Mouse (Mus musculus): ENCODE measurements around the gene Osbpl7. TPM values are rescaled to one million over a fixed set of nuclear protein-coding genes. Genes with fewer than 3 reads are reported as not detected.
A peak's percentile ranks its signal among the peaks of the same experiment; 100 is the strongest.

Osbpl7 gene
- polyA plus RNA-seq, 1 experiment from 2014 or later: 5.0 TPM

- DNase-seq (ENCODE audit: low spot score) (no peak), ATAC-seq (ENCODE audit: low read depth) (no peak)
- peak overlapping the region; percentile 56 for H3K4me2 ChIP-seq (ENCODE audit: low read depth, low read length)
- no peaks in the 10 kb centered on the region for H3K9me3 ChIP-seq (ENCODE audit: control insufficient read depth, low read length)
- no peaks in the 10 kb centered on the region for H3K36me3 ChIP-seq (ENCODE audit: control insufficient read depth, insufficient read depth, low read length)
- 1% methylated on average over 12 of the region's 13 CpGs for WGBS
- H3K4me1 ChIP-seq (ENCODE audit: control insufficient read depth, insufficient read depth, low read length): peaks cover 7% of the 10 kb centered on the region
- no peak overlapping the region for H3K27ac ChIP-seq (replicated peaks; ENCODE audit: low read depth, low read length)
- peaks cover 95% of the 10 kb centered on the region for H3K27me3 ChIP-seq (replicated peaks; ENCODE audit: control insufficient read depth, insufficient read depth, low read length)
- no peak overlapping the region for H3K9ac ChIP-seq (ENCODE audit: low read depth, low read length)
- H3K4me3 ChIP-seq (ENCODE audit: low read depth, low read length): peak overlapping the region; percentile 41
Measured at GRCm38 (mm10) chr11:97019345-97019708, 31.1 kb upstream of the Osbpl7 start.

GRCm38 (mm10) chr11:97021121-97021765 lies 29.2 kb upstream of the Osbpl7 start:
- Histone ChIP-seq H3K36me3 (ENCODE audit: control insufficient read depth, insufficient read depth, low read length) (no peaks in the 10 kb centered on the region), H3K9me3 (ENCODE audit: control insufficient read depth, low read length) (no peaks in the 10 kb centered on the region), H3K9ac (ENCODE audit: low read depth, low read length) (peak overlapping the region; percentile 61), H3K4me3 (ENCODE audit: low read depth, low read length) (peak overlapping the region; percentile 56), H3K27me3 (replicated peaks; ENCODE audit: control insufficient read depth, insufficient read depth, low read length) (peaks cover 85% of the 10 kb centered on the region), H3K4me2 (ENCODE audit: low read depth, low read length) (peak overlapping the region; percentile 88), H3K27ac (replicated peaks; ENCODE audit: low read depth, low read length) (no peak overlapping the region), H3K4me1 (ENCODE audit: control insufficient read depth, insufficient read depth, low read length) (peaks cover 14% of the 10 kb centered on the region)
- WGBS: under 1% methylated on average over 17 of the region's 27 CpGs
- DNase-seq (ENCODE audit: low spot score) (no peak), ATAC-seq (ENCODE audit: low read depth) (no peak; the same call in 1 of the 2 replicates)

- peak; percentile 77 for DNase-seq (ENCODE audit: low spot score)
- peaks cover 14% of the 10 kb centered on the region for H3K4me1 ChIP-seq (ENCODE audit: control insufficient read depth, insufficient read depth, low read length)
Measured at GRCm38 (mm10) chr11:97021873-97022484, 28.4 kb upstream of the Osbpl7 start.

GRCm38 (mm10) chr11:97024977-97025376 lies 25.5 kb upstream of the Osbpl7 start:
- WGBS: 28% methylated on average over 10 of the region's 10 CpGs
- peak overlapping the region; percentile 60; the same call in 1 of the 2 replicates for H3K4me2 ChIP-seq (ENCODE audit: low read depth, low read length)
- H3K36me3 ChIP-seq (ENCODE audit: control insufficient read depth, insufficient read depth, low read length): no peaks in the 10 kb centered on the region
- peaks cover 50% of the 10 kb centered on the region for H3K27me3 ChIP-seq (replicated peaks; ENCODE audit: control insufficient read depth, insufficient read depth, low read length)
- no peaks in the 10 kb centered on the region for H3K9me3 ChIP-seq (ENCODE audit: control insufficient read depth, low read length)
- ATAC-seq (ENCODE audit: low read depth): no peak
- H3K27ac ChIP-seq (replicated peaks; ENCODE audit: low read depth, low read length): no peak overlapping the region
- peaks cover 7% of the 10 kb centered on the region for H3K4me1 ChIP-seq (ENCODE audit: control insufficient read depth, insufficient read depth, low read length)
- no peak for DNase-seq (ENCODE audit: low spot score)
- 0 out of 2 replicates have a peak overlapping the region, but pooled peaks have one; percentile 52 for H3K9ac ChIP-seq (ENCODE audit: low read depth, low read length)
- no peak overlapping the region for H3K4me3 ChIP-seq (ENCODE audit: low read depth, low read length)

More at GRCm38 (mm10) chr11:97021873-97022484, 28.4 kb upstream of the Osbpl7 start:
- Histone ChIP-seq H3K27ac (replicated peaks; ENCODE audit: low read depth, low read length) (no peak overlapping the region), H3K36me3 (ENCODE audit: control insufficient read depth, insufficient read depth, low read length) (no peaks in the 10 kb centered on the region), H3K4me2 (ENCODE audit: low read depth, low read length) (peak overlapping the region; percentile 88), H3K9ac (ENCODE audit: low read depth, low read length) (peak overlapping the region; percentile 61), H3K9me3 (ENCODE audit: control insufficient read depth, low read length) (no peaks in the 10 kb centered on the region), H3K4me3 (ENCODE audit: low read depth, low read length) (peak overlapping the region; percentile 56), H3K27me3 (replicated peaks; ENCODE audit: control insufficient read depth, insufficient read depth, low read length) (peaks cover 78% of the 10 kb centered on the region)
- peak; percentile 64 for ATAC-seq (ENCODE audit: low read depth)
- WGBS: 0% methylated on average over 18 of the region's 50 CpGs

- Histone ChIP-seq H3K9ac (ENCODE audit: low read depth, low read length) (peak overlapping the region; percentile 52), H3K4me3 (ENCODE audit: low read depth, low read length) (peak overlapping the region; percentile 29), H3K36me3 (ENCODE audit: control insufficient read depth, insufficient read depth, low read length) (no peaks in the 10 kb centered on the region), H3K9me3 (ENCODE audit: control insufficient read depth, low read length) (no peaks in the 10 kb centered on the region), H3K27ac (replicated peaks; ENCODE audit: low read depth, low read length) (peak overlapping the region; percentile 57), H3K4me1 (ENCODE audit: control insufficient read depth, insufficient read depth, low read length) (peaks cover 7% of the 10 kb centered on the region), H3K27me3 (replicated peaks; ENCODE audit: control insufficient read depth, insufficient read depth, low read length) (peaks cover 42% of the 10 kb centered on the region), H3K4me2 (ENCODE audit: low read depth, low read length) (peak overlapping the region; percentile 60)
- 3% methylated on average over 15 of the region's 17 CpGs for WGBS
- ATAC-seq (ENCODE audit: low read depth) (peak; percentile 64), DNase-seq (ENCODE audit: low spot score) (peak; percentile 89)
Measured at GRCm38 (mm10) chr11:97025721-97026344, 24.6 kb upstream of the Osbpl7 start.

GRCm38 (mm10) chr11:97029686-97030417 lies 20.6 kb upstream of the Osbpl7 start, which contains the start of gene Scrn2:
Scrn2 (plus strand) TSS chr11:97029938.
- Histone ChIP-seq H3K27me3 (replicated peaks; ENCODE audit: control insufficient read depth, insufficient read depth, low read length) (peaks cover 2% of the 10 kb centered on the region; the same call in 1 of the 2 replicates), H3K9me3 (ENCODE audit: control insufficient read depth, low read length) (no peaks in the 10 kb centered on the region), H3K9ac (ENCODE audit: low read depth, low read length) (peak within 1 kb of the TSS; percentile 83), H3K4me3 (ENCODE audit: low read depth, low read length) (peak within 1 kb of the TSS; percentile 75), H3K4me1 (ENCODE audit: control insufficient read depth, insufficient read depth, low read length) (peaks cover 7% of the 10 kb centered on the region), H3K27ac (replicated peaks; ENCODE audit: low read depth, low read length) (peak within 1 kb of the TSS; percentile 81), H3K36me3 (ENCODE audit: control insufficient read depth, insufficient read depth, low read length) (peaks cover 10% of the 10 kb centered on the region; the same call in 1 of the 2 replicates), H3K4me2 (ENCODE audit: low read depth, low read length) (peak within 1 kb of the TSS; percentile 79)
- WGBS: under 1% methylated on average over 25 of the region's 25 CpGs
- peak; percentile 79 for ATAC-seq (ENCODE audit: low read depth)
- DNase-seq (ENCODE audit: low spot score): peak; percentile 89

- ATAC-seq (ENCODE audit: low read depth) (no peak), DNase-seq (ENCODE audit: low spot score) (no peak)
- Histone ChIP-seq H3K4me1 (ENCODE audit: control insufficient read depth, insufficient read depth, low read length) (peaks cover 7% of the 10 kb centered on the region; the same call in 1 of the 2 replicates), H3K9ac (ENCODE audit: low read depth, low read length) (peak overlapping the region; percentile 83), H3K4me2 (ENCODE audit: low read depth, low read length) (peak overlapping the region; percentile 79), H3K4me3 (ENCODE audit: low read depth, low read length) (peak overlapping the region; percentile 75), H3K27me3 (replicated peaks; ENCODE audit: control insufficient read depth, insufficient read depth, low read length) (no peaks in the 10 kb centered on the region), H3K27ac (replicated peaks; ENCODE audit: low read depth, low read length) (peak overlapping the region; percentile 81), H3K36me3 (ENCODE audit: control insufficient read depth, insufficient read depth, low read length) (peaks cover 10% of the 10 kb centered on the region; the same call in 1 of the 2 replicates), H3K9me3 (ENCODE audit: control insufficient read depth, low read length) (no peaks in the 10 kb centered on the region)
- 17% methylated on average over 15 of the region's 15 CpGs for WGBS
Measured at GRCm38 (mm10) chr11:97030426-97030825, 20.0 kb upstream of the Osbpl7 start.

GRCm38 (mm10) chr11:97031977-97032376 lies 18.5 kb upstream of the Osbpl7 start:
- Histone ChIP-seq H3K9me3 (ENCODE audit: control insufficient read depth, low read length) (no peaks in the 10 kb centered on the region), H3K4me3 (ENCODE audit: low read depth, low read length) (no peak overlapping the region), H3K27ac (replicated peaks; ENCODE audit: low read depth, low read length) (no peak overlapping the region), H3K4me1 (ENCODE audit: control insufficient read depth, insufficient read depth, low read length) (no peaks in the 10 kb centered on the region), H3K36me3 (ENCODE audit: control insufficient read depth, insufficient read depth, low read length) (peaks cover 10% of the 10 kb centered on the region; the same call in 1 of the 2 replicates), H3K4me2 (ENCODE audit: low read depth, low read length) (no peak overlapping the region), H3K9ac (ENCODE audit: low read depth, low read length) (no peak overlapping the region), H3K27me3 (replicated peaks; ENCODE audit: control insufficient read depth, insufficient read depth, low read length) (no peaks in the 10 kb centered on the region)
- WGBS: 78% methylated on average over 12 of the region's 12 CpGs
- no peak for DNase-seq (ENCODE audit: low spot score)
- no peak for ATAC-seq (ENCODE audit: low read depth)

Data from embryonic facial prominence, embryonic 14.5 days (tissue).